Mouse (Mus musculus) kidney, embryonic 14.5 days (tissue): Measurements from ENCODE around the gene Taf8. TPM values are rescaled to one million over a fixed set of nuclear protein-coding genes. Genes with fewer than 3 reads are reported as not detected.
A peak's percentile ranks its signal among the peaks of the same experiment; 100 is the strongest.

Experiments used
- ATAC-seq: fragments of 200-750 bp; cut with Nextera tagmentation; 2 replicates; pipeline ENCODE4 v1.8.0; 2017; ENCODE audit warnings: moderate number of reproducible peaks, mild to moderate bottlenecking, moderate TSS enrichment, moderate library complexity; ENCODE audit not compliant: low FRiP score, low TSS enrichment
- H3K27ac ChIP-seq: fragments of 300-500 bp; sonication (generic); 2 replicates; pipeline ENCODE4 v1.5.1; 2014; ENCODE audit warnings: low read depth, mild to moderate bottlenecking, low read length, moderate library complexity, mixed read lengths
- H3K27me3 ChIP-seq: fragments of 300-500 bp; sonication (generic); 2 replicates; pipeline ENCODE4 v1.6.1; 2014; ENCODE audit warnings: mild to moderate bottlenecking, low read length; ENCODE audit not compliant: control insufficient read depth, insufficient read depth
- H3K36me3 ChIP-seq: fragments of 300-500 bp; sonication (generic); 2 replicates; pipeline ENCODE4 v1.6.1; 2014; ENCODE audit warnings: low read length, mixed read lengths; ENCODE audit not compliant: control insufficient read depth, insufficient read depth
- H3K4me1 ChIP-seq: fragments of 300-500 bp; sonication (generic); 2 replicates; pipeline ENCODE4 v1.6.1; 2014; ENCODE audit warnings: low read length, mixed read lengths; ENCODE audit not compliant: control insufficient read depth, insufficient read depth
- H3K4me2 ChIP-seq: fragments of 300-500 bp; sonication (generic); replicated peaks from 2 replicates; pipeline ENCODE4 v1.6.1; 2014; ENCODE audit warnings: low read depth, mild to moderate bottlenecking, low read length
- H3K4me3 ChIP-seq: fragments of 300-500 bp; sonication (generic); 2 replicates; pipeline ENCODE4 v1.5.1; 2014; ENCODE audit warnings: mild to moderate bottlenecking, low read length
- H3K9ac ChIP-seq: fragments of 300-500 bp; sonication (generic); 2 replicates; pipeline ENCODE4 v1.6.1; 2014; ENCODE audit warnings: low read depth, mild to moderate bottlenecking, low read length, moderate library complexity
- H3K9me3 ChIP-seq: fragments of 300-500 bp; sonication (generic); 2 replicates; pipeline ENCODE4 v1.6.1; 2016; ENCODE audit warnings: low read length; ENCODE audit not compliant: control insufficient read depth
- WGBS: fragments of 180-500 bp; shearing (Covaris S2); extraction: QIAGEN DNeasy Blood & Tissue Kit; methylation state at CpG from one replicate; pipeline ENCODE4 v1.1.7; 2014; 5-methylcytosine and 5-hydroxymethylcytosine counted together
- polyA plus RNA-seq: library from polyadenylated mRNA; unstranded; fragments of >200 nt; fragmentation: Nextera tagmentation; extraction: Ambion mirVana; gene quantifications from 2 replicates; pipeline ENCODE4 v1.2.1, GENCODE M21; 2014

The Taf8 gene
- 24.9 and 28.9 TPM in 2 replicates for polyA plus RNA-seq

DNA sequence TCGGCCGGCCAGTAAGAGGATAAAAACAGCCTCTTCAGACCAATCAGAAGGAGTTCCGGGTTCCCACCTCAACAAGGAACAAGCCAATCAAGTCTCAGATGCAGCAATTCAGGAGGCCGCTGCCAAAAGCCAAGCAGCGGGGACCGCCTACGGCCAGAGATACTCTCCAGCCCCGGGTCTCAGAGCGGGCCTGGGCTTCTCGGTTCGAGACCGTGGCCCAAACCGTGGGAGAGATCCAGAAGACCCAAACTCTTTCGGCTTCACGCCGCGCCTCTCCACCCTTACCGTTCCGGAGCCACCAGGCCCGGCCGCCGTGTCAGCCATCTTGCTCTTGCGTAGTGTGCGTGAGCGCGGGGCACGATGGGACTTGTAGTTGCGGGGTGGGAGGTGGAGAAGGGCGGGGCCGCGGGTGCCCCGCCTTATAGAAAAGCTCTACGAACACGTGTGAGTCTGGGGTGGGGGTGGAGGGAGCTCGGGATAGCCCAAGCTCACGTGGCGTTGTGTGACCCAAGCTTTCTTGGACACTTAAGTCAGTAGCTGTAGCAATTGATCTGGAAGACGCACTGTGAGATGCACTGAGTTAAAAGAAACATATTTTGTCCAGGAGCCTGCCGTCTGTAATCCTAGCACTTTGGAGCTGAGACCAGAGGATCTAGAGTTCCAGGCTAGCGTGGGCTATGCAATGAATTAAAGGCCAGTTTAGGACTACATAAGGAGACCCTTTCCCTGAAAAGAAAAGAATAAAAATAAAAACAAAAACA lies at the start of gene Taf8:
Gene Taf8, minus strand, starts transcription at position 347 of the 761 bp plus-strand sequence.
- peak within 1 kb of the TSS; percentile 73; the same call in 1 of the 2 replicates for H3K27ac ChIP-seq
- H3K9ac ChIP-seq, result peak within 1 kb of the TSS; percentile 81
- WGBS, result 2% methylated on average over 40 of the region's 40 CpGs

DNA sequence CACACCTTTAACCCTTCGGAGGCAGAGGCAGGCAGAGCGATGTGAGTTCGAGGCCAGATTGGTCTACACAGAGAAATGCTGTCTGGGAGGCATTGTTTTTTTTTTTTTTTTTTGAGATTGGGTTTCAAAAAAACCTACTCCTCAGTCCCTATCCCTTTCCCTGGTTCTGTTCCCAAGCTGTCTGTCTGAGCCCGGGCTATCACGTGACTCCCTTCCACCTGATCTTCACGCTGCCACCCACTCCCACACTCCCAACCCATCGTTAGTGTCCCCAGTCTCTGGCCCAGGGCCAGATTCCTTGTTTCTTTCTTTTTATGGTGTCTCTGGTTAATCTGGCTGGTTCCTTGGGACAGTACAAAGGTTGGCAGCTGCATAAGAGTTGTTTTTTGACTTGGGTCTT lies 49.0 kb upstream of the Taf8 start:
- no peak overlapping the region for H3K4me2 ChIP-seq
- H3K27ac ChIP-seq, result no peak overlapping the region
- WGBS, result 57% methylated on average over 7 of the region's 7 CpGs
- no peaks in the 10 kb centered on the region for H3K4me1 ChIP-seq
- H3K36me3 ChIP-seq, result no peaks in the 10 kb centered on the region
- H3K9me3 ChIP-seq, result no peaks in the 10 kb centered on the region
- no peak; the same call in 1 of the 2 replicates for ATAC-seq
- H3K9ac ChIP-seq, result no peak overlapping the region
- no peak overlapping the region for H3K4me3 ChIP-seq
- no peaks in the 10 kb centered on the region for H3K27me3 ChIP-seq

More for the DNA sequence above, at the start of gene Taf8:
- ATAC-seq, result peak; percentile 95
- Histone ChIP-seq H3K4me1 (peaks cover 14% of the 10 kb centered on the region), H3K36me3 (peaks cover 20% of the 10 kb centered on the region), H3K27me3 (no peaks in the 10 kb centered on the region), H3K9me3 (no peaks in the 10 kb centered on the region), H3K4me3 (peak within 1 kb of the TSS; percentile 73), H3K4me2 (peak within 1 kb of the TSS; percentile 87)

DNA sequence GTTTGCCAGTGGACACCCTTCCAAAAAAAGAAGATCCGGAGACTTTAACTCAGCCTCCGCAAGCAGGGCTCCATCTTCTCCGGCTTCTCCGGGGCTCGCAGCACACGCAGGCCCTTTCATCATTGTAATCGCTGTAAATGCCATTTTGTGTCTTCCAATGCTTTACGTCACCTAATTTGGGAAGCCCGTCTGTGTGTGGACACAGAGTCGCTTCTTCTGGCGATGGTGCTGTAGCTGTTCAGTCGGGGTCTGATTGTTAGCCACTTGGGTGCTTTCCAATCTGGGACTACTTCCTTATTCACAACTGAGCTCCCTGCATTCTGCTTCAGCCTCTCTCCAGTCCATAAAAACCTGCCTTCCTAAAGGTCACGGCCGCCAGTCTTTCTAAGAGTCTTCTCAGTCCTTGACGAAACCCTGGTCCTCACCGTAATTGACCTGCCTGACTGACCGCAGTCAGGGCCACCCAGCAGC lies 43.8 kb upstream of the Taf8 start:
- Histone ChIP-seq H3K9ac (no peak overlapping the region), H3K36me3 (no peaks in the 10 kb centered on the region), H3K27ac (no peak overlapping the region), H3K27me3 (no peaks in the 10 kb centered on the region), H3K9me3 (no peaks in the 10 kb centered on the region), H3K4me3 (no peak overlapping the region), H3K4me2 (no peak overlapping the region), H3K4me1 (no peaks in the 10 kb centered on the region)
- WGBS, result 77% methylated on average over 17 of the region's 17 CpGs
- no peak for ATAC-seq

DNA sequence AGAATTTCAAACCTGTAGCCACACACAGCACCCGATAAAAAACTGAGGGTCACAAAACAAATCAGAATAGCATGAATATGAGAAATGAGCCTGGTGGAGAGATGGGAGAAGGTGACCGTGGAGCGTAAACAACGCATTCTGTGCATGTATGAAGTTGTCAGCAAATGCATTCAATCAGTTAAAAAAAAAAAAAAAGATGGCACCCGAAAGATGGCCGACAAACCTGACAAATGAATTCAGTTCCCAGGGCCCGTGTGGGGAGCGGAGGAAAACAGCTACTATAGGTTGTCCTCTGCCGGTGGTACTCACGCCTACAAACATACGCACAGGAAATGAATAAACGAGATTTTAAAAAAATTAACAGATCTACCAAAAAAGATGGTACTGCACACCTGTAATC lies 43.1 kb upstream of the Taf8 start:
- 94% methylated on average over 12 of the region's 12 CpGs for WGBS
- Histone ChIP-seq H3K4me2 (no peak overlapping the region), H3K27me3 (no peaks in the 10 kb centered on the region), H3K27ac (no peak overlapping the region), H3K9me3 (no peaks in the 10 kb centered on the region), H3K36me3 (no peaks in the 10 kb centered on the region), H3K9ac (no peak overlapping the region), H3K4me1 (no peaks in the 10 kb centered on the region), H3K4me3 (no peak overlapping the region)
- no peak for ATAC-seq

DNA sequence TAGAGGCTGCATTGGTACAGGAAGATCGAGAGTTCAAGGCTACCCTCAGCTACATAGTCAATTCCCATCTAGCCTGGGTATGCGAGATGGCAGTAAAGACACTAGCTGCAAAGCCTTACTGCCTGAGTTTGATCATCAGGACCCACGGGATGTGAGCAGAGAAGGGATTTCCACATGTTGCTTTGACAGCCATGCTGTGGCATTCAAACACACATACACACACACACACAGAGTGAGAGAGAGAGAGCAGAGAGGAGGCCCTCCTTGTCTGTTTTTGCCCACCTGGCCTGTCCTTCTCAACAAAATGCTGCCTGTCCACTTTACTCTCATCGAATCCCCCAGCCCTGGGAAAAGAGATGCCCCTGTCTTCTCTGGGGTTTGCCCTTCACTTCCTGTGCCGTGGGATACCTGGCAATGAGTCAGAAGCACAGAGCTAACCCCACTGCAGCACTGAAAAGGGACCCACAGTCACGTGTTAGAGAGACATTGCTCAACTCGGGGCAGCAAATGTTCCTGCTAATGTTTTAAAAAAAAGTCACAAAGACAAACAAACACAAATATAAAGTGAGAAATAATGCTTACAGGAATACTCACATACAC lies 41.1 kb upstream of the Taf8 start:
- WGBS, result 81% methylated on average over 7 of the region's 7 CpGs

DNA sequence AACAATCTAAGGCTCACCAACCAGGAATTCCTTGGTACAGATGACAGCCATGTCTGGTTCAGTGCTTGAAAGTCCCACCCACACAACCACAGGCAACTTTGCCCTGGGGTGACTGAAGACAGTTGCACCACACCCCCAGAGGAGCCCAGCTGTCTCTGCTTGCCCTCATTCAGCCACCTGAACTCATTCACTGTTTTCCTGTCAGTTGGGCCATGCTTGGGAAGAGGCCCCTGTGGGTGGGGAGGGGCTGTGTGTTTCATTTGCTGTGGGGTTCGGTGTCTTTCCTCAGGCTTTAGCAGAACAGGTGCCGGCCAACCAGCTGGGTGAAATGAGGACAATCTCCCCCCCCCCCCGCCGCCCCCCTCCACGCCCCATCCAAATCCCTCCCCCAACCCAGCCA lies 40.0 kb upstream of the Taf8 start:
- H3K27me3 ChIP-seq, result no peaks in the 10 kb centered on the region
- no peak overlapping the region for H3K9ac ChIP-seq
- H3K4me1 ChIP-seq, result no peaks in the 10 kb centered on the region
- no peak overlapping the region for H3K4me2 ChIP-seq
- no peaks in the 10 kb centered on the region for H3K36me3 ChIP-seq
- H3K4me3 ChIP-seq, result no peak overlapping the region
- 69% methylated on average over 3 of the region's 5 CpGs for WGBS
- ATAC-seq, result no peak
- no peaks in the 10 kb centered on the region for H3K9me3 ChIP-seq
- no peak overlapping the region for H3K27ac ChIP-seq

More for the DNA sequence above, 41.1 kb upstream of the Taf8 start:
- ATAC-seq, result no peak
- no peak overlapping the region for H3K4me3 ChIP-seq
- H3K4me2 ChIP-seq, result no peak overlapping the region
- H3K4me1 ChIP-seq, result no peaks in the 10 kb centered on the region
- no peak overlapping the region for H3K27ac ChIP-seq
- H3K36me3 ChIP-seq, result no peaks in the 10 kb centered on the region
- H3K9me3 ChIP-seq, result no peaks in the 10 kb centered on the region
- no peak overlapping the region for H3K9ac ChIP-seq
- H3K27me3 ChIP-seq, result no peaks in the 10 kb centered on the region

DNA sequence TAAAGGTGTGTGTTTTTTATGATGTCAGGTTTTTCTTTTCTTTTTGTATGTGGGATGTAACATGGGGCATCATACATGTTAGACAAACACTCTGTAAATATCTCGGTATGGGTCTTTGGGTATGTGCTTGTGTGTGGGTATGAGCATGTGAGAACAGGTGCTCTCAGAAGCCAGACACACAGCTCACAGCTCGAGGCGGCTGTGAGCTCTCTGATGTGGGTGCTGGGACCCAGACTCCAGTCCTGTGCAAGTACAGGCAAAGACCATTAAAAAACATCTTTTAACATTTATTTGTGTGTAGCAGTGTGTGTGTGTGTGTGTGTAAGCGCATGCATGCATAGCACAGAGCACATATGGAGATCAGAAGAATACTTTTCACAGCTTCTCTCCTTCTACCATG lies 37.0 kb upstream of the Taf8 start:
- H3K9me3 ChIP-seq, result no peaks in the 10 kb centered on the region
- WGBS, result 94% methylated on average over 4 of the region's 4 CpGs
- no peak overlapping the region for H3K27ac ChIP-seq
- H3K4me1 ChIP-seq, result no peaks in the 10 kb centered on the region
- no peaks in the 10 kb centered on the region for H3K36me3 ChIP-seq
- no peak overlapping the region for H3K4me3 ChIP-seq
- no peak overlapping the region for H3K9ac ChIP-seq
- no peaks in the 10 kb centered on the region for H3K27me3 ChIP-seq
- H3K4me2 ChIP-seq, result no peak overlapping the region
- no peak for ATAC-seq

DNA sequence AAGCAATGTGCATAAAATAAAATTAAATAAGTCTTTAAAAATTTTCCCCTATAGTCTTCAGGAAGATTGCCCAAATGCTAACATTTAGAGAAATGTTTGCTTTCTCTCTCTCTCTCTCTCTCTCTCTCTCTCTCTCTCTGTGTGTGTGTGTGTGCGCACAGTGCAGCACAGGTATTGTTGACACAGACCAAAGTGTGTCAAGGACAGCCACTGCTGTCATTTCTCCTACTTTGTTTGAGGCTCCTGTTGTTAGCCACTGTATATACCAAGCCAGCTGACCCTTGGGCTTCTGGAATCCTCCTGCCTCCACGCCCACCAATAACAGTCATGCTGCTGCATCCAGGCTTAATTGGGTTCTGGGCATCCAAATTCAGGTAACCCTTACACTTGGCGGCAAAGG lies 36.0 kb upstream of the Taf8 start:
- no peaks in the 10 kb centered on the region for H3K4me1 ChIP-seq

DNA sequence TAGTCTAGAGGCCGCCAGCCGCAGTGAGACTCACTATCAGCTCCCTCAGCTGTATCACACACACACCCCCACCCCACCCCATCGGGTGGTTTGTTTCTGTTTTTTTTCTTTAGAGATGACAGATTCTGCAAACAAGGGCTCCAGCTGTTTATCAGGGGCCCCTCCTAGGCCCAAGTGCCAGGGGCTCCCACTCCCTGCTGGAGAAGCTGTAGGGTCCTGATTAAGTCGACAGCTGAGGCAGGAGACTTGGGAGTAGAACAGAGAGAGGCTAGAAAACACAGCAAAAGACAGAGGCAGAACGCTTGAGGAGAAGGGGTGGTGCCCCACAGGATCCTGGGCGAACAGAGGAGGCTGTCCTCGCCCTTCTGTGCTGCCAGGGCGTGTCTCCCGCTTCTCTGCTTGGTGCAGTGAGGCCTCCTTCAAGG lies 33.7 kb upstream of the Taf8 start:
- Histone ChIP-seq H3K36me3 (no peaks in the 10 kb centered on the region), H3K27me3 (no peaks in the 10 kb centered on the region), H3K4me2 (no peak overlapping the region), H3K4me1 (no peaks in the 10 kb centered on the region), H3K4me3 (no peak overlapping the region), H3K27ac (no peak overlapping the region), H3K9me3 (no peaks in the 10 kb centered on the region), H3K9ac (no peak overlapping the region)
- WGBS, result 77% methylated on average over 9 of the region's 9 CpGs
- no peak for ATAC-seq

More for the DNA sequence above, 36.0 kb upstream of the Taf8 start:
- Histone ChIP-seq H3K36me3 (no peaks in the 10 kb centered on the region), H3K4me2 (no peak overlapping the region), H3K27ac (no peak overlapping the region), H3K9ac (no peak overlapping the region), H3K9me3 (no peaks in the 10 kb centered on the region), H3K4me3 (no peak overlapping the region), H3K27me3 (no peaks in the 10 kb centered on the region)
- ATAC-seq, result no peak
- WGBS, result 88% methylated on average over 3 of the region's 3 CpGs
